Mouse (Mus musculus): Measurements from ENCODE around the gene Diras2. TPM values are rescaled to one million over a fixed set of nuclear protein-coding genes. Genes with fewer than 3 reads are reported as not detected.

The Diras2 gene
- 1.5 and 2.4 TPM in 2 replicates for total RNA-seq (2015)
- total RNA-seq (2017): 1.00 and 1.8 TPM in 2 replicates

GRCm38 (mm10) chr13:52531121-52531520, at the start of gene Diras2:
TSS of gene Diras2 (minus strand) at chr13:52531279.
- no peak for ATAC-seq (replicated peaks; ENCODE audit: poor library complexity)

DNA sequence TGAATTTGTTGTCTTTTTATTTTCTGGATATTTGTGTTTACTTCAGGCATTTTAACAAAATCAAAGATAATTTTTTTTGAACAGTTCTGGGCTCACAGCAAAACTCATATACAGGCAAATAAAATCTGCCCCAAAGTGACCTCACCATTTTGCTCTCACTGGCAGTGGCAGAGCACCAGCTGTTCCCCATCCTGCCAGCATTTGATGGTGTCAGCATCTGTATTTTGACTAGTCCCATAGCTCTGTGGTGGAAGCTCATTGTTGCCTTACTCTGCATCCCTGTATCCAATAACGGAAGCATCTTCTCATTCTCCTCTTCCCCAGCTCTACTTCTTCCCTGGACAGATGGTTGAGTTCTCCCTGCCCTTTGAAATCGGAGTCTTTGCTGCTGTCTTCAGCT, 47.7 kb upstream of the Diras2 start:
- no peak for ATAC-seq (replicated peaks; ENCODE audit: poor library complexity)

DNA sequence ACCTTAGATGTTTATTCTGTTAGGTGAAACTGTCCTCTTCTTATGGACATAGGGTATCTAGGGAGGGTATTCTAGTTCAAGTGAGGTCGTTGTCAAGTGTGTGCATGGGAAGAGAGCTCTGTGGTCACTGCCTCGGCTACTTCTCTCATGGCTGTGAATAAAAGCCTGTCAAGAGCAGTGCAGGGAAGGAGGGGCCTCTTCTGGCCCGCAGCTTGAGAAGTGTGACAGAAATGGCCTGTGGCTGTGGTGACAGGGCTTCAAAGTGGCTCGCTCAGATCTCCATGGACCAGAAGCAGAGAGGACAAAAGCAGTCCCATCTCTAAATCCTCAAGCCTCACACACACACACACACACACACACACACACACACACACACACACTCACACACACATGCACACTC, 46.9 kb upstream of the Diras2 start:
- 0 out of 2 replicates have a peak, but pooled peaks have one; percentile 22 for ATAC-seq (replicated peaks; ENCODE audit: poor library complexity)

DNA sequence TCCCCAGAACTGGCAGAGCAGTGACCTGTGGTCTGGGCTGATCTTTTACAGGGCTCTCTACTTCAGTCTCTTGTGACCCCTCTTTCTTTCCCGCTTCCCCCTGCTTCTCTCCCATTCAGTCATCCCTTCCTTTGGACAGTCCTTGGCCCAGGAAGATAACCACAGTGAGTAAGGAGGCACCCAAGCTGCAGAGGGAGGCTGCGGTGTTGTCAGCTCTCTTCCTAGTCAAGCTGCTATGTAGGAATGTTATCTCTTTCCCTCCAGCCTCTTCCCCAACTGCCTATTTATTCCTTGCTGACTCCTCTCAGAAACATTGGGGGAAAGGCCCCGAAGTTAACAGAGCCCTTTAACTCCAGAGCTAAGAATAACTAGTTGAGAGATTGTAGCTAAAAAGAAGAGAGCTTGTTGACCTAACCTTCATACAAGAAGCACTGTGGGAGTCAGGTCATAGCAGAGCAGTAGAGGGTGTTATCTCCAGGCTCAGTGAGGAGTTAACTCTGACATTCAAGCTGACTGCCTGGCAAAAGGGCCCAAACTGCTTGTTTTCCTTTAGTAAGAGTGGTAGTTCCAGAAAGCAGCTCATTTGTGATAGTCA, 46.3 kb upstream of the Diras2 start:
- no peak for ATAC-seq (replicated peaks; ENCODE audit: poor library complexity)

GRCm38 (mm10) chr13:52576841-52577240, 45.8 kb upstream of the Diras2 start:
- ATAC-seq (replicated peaks; ENCODE audit: poor library complexity): no peak

DNA sequence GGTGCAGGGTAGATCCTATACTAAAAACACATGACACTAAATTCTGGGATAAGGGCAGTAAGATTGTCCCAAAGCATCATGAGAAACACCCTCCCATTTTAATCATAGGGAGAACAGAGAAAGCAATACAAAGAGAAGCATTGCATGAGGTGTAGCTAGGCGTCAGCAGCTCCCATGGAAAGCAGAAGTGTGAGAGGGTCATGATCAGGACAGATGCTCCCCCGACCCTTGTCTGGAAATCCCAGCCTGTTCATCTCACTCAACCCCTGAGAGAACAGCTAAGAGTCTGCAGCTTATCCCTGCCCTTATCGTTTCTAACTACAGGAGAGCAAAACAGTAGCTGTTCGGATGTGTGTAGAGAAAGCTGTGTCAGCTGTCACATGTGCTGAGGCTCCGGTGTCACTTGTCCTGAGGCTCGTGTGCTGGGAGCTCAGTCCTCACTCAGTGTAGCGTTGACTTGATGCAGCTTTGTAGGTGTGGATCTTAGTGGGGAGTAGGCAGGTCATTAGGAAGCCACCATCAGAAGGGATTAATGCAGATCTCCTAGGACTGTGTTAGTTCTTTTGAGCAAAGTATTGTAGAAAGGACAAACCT, 45.0 kb upstream of the Diras2 start:
- no peak; the same call in 1 of the 2 replicates for ATAC-seq (replicated peaks; ENCODE audit: poor library complexity)

GRCm38 (mm10) chr13:52575483-52575882, 44.4 kb upstream of the Diras2 start:
- no peak for ATAC-seq (replicated peaks; ENCODE audit: poor library complexity)

DNA sequence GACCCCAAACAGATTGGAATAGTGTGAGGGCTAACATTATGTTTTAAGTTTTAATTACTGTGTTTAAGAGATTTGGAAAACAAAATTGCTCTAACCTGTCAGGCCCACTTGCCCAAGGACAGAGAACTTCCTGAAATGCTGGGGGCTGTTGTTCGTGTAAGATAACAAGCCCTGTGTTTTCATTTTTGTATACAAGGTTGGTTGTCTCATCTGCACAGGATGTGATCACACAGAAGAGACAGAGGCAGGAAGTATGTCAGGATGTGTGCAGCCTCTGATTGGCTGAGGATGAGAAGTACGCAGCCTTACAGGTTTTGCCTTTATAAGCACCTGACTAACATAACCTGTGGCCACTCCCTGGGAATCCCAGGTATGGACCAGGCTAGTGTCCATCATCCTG, 43.2 kb upstream of the Diras2 start:
- ATAC-seq (replicated peaks; ENCODE audit: poor library complexity): no peak

GRCm38 (mm10) chr13:52572451-52573446, 41.7 kb upstream of the Diras2 start:
- peak; percentile 85 for ATAC-seq (replicated peaks; ENCODE audit: poor library complexity)

DNA sequence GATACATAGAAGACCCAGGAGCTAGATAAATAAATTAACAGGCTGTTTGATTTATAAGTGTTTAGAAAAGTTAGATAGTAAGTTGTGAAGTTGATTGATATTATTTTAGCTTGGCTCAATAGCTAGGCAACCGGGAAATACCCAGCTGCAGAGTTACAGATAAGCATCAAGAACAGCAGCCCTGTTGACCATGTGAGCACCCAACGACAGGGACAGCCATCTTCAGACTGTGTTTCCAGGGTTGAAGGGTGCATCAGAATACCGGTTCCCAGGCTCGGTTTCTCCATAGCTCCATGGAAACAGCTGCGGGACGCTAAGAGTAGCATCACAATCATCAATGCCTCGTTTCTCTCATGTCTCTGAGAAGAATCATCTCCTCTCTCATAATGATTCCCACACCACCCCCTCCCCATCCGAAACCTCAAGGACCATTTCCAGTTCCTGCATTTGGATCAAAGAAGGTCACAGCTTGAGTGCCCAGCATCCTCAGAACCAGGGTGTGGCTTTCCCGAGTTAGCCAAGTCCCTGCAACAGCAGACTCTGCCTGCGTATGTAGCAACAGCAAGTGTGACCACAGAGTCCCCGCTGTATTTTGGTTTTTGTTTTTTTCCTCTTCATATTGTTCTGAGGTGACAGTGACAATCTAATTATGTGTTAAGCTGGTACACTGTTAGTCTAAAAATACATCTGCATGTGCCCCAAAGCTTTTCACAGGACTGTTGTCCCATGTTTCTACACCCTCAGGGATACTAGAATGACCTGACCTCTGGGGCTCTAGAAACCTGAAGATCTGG, 40.7 kb upstream of the Diras2 start:
- peak; percentile 78 for ATAC-seq (replicated peaks; ENCODE audit: poor library complexity)

- ATAC-seq (replicated peaks; ENCODE audit: poor library complexity): no peak
Measured at GRCm38 (mm10) chr13:52570276-52570675, 39.2 kb upstream of the Diras2 start.

- no peak for ATAC-seq (replicated peaks; ENCODE audit: poor library complexity)
Measured at GRCm38 (mm10) chr13:52569194-52569769, 38.2 kb upstream of the Diras2 start.

DNA sequence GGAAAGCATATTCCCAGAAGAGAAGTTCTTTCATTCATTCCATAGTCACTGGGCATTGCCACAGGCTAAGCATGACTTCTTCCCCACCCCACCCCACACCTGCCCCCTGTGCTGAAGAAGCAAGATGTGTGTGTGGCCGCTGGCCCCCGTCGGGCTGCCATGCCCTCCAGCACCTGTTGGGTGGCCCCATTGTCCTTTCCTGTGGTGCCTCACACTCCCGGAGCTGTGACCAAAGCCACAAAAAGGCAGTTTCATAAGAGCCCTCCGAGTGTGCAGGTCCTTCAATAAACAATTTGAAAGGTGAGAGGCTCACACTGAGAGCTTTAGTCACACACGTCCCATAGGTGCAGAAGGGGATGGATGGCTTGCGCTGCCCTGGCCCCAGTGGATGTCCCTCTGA, 35.7 kb upstream of the Diras2 start:
- peak; percentile 22; the same call in 1 of the 2 replicates for ATAC-seq (replicated peaks; ENCODE audit: poor library complexity)

DNA sequence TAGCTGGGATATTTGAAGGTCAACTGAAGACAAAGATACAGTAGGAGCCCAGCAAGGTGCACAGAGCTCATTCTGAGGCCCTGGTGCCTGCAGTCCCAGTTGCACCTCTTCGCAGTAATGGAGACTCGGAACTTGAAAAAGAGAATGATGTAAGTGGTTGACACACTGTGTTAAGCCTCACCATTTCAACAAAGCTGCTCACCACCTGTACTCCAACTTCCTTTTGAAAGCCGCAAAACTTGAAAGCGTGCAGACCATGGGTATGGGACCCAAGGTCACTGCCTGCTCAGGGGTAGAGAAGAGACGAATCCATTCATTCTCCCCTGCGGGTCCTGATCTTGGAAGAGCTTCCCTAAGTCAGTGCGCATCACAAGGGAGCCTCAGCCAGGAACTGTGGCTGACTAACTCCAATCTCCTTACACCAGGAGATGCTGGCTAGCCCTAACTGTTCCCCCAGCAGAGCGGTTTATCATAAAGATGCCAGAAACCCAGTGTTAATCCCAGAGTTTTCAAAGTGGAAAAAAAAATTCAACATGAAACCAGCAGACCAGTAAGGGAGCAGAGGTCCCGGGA, 35.2 kb upstream of the Diras2 start:
- peak; percentile 57 for ATAC-seq (replicated peaks; ENCODE audit: poor library complexity)

GRCm38 (mm10) chr13:52565103-52565739, 34.1 kb upstream of the Diras2 start:
- ATAC-seq (replicated peaks; ENCODE audit: poor library complexity): peak; percentile 48

GRCm38 (mm10) chr13:52562166-52562571, 31.1 kb upstream of the Diras2 start:
- ATAC-seq (replicated peaks; ENCODE audit: poor library complexity): no peak

DNA sequence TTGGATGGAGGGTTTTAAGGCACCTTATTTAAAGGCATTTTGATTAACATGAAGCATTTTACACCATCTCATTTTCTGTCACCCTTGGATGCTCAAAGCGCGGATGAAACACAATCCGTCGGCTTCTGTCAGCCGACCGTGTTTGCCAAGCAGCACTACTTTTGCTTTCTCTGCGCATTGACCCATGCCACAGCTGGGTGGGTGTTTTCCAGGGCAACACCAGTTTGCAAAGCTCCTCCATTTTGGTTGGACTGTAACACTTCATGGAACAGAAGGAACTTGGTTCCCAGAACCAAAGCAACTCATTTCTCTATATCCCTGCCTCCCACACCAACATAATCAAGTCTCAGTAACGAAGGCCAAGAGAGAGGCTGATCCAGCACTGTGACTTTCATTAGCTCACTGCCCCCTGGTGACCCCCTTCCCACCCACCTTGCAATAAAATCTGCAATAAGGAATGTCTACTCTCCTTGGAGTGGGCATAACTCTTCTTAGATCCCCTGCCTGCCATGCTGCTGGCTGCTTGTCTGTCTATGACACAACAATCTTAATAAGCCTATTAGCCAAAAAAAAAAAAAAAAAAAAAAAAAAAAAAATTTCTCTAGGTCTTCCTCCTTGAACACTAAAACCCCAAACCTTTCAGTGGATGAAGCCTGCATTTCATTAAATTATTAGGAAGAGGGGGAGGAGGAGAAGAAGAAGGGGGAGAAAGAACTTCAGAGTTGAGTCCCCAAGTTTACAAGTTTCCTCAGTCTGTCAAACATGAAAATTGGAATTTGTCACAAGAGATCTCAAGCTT, 30.5 kb upstream of the Diras2 start:
- ATAC-seq (replicated peaks; ENCODE audit: poor library complexity): no peak

GRCm38 (mm10) chr13:52557421-52557820, 26.3 kb upstream of the Diras2 start:
- no peak for ATAC-seq (replicated peaks; ENCODE audit: poor library complexity)

DNA sequence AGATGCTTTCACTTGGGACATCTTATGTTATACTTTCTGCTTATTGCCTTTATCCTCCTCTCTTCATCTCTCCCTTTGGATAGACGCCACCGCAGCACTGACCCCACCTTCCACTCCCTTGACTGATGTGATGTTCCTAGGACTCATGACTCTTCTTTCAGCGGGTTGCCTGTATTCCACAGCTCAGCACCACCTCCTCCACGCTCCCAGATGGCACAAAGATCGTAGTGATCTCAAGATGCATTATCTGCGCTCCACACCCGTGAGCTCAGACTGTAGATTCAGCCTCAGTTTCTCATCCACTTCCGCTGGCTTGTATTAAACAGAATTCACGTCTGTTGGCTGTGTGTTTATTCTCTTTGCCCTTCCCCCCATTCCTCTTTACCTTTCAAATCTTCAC, 23.6 kb upstream of the Diras2 start:
- ATAC-seq (replicated peaks; ENCODE audit: poor library complexity): no peak
